In genomic region chr5:134470538-134471169, GRCm38 (mm10) we compare ENCODE assay signal across 19 mouse cellular contexts. TPM values are rescaled to one million over a fixed set of nuclear protein-coding genes. Genes with fewer than 3 reads are reported as not detected.
"Had no signal": no experiment of that assay in that cellular context is flagged by ENCODE, and none has a peak within 500 bp of the region (broad histone marks: within the 10 kb centered on the region; RNA-seq: fewer than 3 reads in every experiment).

No protein-coding gene starts in this region.

- ATAC-seq: liver, embryonic 12.5 days; midbrain, embryonic 16.5 days had no signal

- DNase-seq: kidney, adult 9 months; kidney, postnatal 14 days; kidney, postnatal 4 days; left cerebral cortex, postnatal 4 days; lung, adult 2 months; lung, postnatal 14 days; lung, postnatal 4 days; retina, postnatal 1 day; right cerebral cortex, postnatal 25 days; spleen, adult 18-20 months had no signal

- H3K9ac ChIP-seq: limb, embryonic 12.5 days; limb, embryonic 15.5 days; liver, embryonic 12.5 days; midbrain, embryonic 12.5 days; neural tube, embryonic 13.5 days; stomach, embryonic 15.5 days had no signal

- H3K4me2 ChIP-seq: limb, embryonic 12.5 days; limb, embryonic 15.5 days; midbrain, embryonic 12.5 days; neural tube, embryonic 13.5 days; stomach, embryonic 15.5 days had no signal

- H3K4me3 ChIP-seq: limb, embryonic 12.5 days; limb, embryonic 15.5 days; liver, embryonic 12.5 days; midbrain, embryonic 12.5 days; myocyte; neural tube, embryonic 13.5 days; stomach, embryonic 15.5 days had no signal

- H3K27ac ChIP-seq: limb, embryonic 12.5 days; limb, embryonic 15.5 days; midbrain, embryonic 12.5 days; neural tube, embryonic 13.5 days; stomach, embryonic 15.5 days had no signal

- H3K36me3 ChIP-seq: limb, embryonic 12.5 days; limb, embryonic 15.5 days; liver, embryonic 12.5 days; midbrain, embryonic 12.5 days; neural tube, embryonic 13.5 days; stomach, embryonic 15.5 days had no signal

- H3K27me3 ChIP-seq: limb, embryonic 12.5 days; limb, embryonic 15.5 days; liver, embryonic 12.5 days; midbrain, embryonic 12.5 days; neural tube, embryonic 13.5 days; stomach, embryonic 15.5 days had no signal

- H3K9me3 ChIP-seq: limb, embryonic 15.5 days; neural tube, embryonic 13.5 days; stomach, embryonic 15.5 days had no signal

RNA-seq across cellular contexts. Expression of gene Gtf2ird1, which starts 14.1 kb away (rescaled TPM):
- total RNA-seq: neutrophil, adult 5-6 weeks had no signal
